Mouse (Mus musculus): ENCODE data around the gene Hist2h2ac.
"Not testable (repeated sequence)": the region's sequence is repeated elsewhere in the genome, so short reads cannot be mapped to it uniquely, and the experiment has no call there.

The Hist2h2ac gene

DNA sequence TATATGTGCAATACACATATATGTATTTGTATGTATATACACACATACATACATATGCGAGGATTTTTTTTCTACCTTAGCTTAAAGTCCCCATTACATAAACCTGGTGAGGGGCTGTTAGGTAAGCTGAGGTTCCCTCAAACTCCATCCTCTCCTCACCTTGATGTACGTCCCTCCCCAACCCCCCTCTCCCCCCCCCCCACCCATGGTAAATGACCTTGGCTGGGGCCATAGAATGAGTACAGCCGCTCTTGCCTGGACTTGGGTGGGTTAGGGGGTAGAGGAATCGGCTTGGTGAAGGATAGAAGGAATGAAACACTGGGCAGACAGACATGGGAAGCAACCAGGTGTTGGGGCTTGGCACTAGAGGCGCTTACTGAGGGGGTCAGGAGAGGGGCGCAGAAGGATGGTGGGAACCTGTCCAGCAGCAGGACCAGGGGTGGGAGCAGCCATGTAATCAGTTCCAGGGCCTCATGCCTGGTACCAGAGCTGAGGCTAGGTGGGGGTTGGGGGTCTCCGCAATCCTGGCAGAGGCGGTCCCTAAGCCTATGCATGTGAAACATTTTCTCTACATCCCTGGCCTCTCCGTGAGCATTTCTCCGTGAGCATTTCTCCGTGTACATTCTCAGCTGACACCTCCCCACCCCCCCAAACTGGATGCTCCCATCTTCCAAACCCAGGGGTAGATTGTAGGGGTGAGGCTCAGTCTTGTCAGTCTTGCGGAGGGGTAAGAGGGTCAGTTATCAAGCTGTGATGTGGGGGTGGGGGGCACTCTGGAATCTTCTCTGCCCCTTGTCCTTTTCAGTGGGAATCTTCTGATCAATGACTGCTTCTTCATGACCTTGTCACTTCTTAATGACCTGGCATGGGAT, 38.9 kb downstream of the Hist2h2ac start:
- no peak for DNase-seq (ENCODE audit: extremely low spot score)

DNA sequence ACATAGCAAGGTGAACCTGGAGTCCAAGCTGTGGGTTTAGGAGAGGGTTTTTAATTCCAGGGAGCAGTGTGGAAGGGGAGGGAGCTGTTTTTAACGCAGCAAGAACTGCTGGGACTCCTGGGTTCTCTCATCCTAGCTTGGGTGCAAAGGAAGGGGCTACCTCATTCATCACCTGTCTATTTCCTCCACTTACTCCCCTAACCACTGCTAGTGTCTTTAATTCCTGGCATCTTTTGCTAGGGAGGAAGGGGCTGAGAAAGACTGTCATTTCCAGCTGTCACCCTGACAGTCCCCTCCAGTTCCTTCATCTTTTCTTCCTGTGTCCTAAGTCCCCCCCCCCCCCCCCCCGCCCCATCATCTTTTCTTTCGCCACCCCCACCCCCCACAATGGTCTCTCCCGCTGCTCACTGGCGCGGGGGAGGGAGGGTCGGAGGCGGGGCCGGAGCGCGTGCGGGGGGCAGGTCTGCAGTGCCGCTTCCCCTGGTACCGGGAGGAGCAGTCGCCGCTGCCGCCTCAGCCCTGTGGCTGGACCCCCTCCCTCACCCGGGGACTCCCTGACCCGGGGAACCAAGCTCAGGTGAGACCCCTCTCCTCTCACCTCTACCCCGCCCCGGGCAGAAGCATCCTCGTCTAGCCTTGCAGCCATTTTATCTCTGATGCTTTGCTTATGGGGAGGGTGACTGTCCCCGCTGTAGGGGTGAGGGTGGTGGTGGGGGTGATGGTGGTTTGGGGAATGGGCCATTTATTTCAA, 39.8 kb downstream of the Hist2h2ac start, which contains the start of gene Sv2a:
TSS of gene Sv2a (plus strand) at position 425 of the 751 bp plus-strand sequence.
- DNase-seq (ENCODE audit: extremely low spot score), result peak; percentile 66

DNA sequence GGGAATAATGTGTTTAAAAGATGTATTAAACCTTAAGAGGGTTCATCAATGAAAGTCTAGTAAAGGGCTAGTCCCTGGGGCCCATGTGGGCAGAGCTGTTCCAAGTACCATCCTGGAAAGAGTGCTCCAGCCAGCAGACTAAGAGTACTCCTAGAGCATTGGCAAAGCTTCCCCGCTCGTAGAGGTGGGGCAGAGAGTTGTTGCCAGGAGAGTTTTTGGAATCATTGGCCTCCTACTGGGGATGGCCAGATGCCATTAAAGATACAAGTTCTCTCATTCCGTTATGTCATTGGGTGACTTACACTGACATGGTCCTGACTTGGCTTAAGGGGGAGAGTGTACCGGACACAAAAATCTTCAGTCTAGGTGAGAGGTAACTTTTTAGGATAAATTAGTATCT, 41.1 kb downstream of the Hist2h2ac start:
- DNase-seq (ENCODE audit: extremely low spot score), result no peak

DNA sequence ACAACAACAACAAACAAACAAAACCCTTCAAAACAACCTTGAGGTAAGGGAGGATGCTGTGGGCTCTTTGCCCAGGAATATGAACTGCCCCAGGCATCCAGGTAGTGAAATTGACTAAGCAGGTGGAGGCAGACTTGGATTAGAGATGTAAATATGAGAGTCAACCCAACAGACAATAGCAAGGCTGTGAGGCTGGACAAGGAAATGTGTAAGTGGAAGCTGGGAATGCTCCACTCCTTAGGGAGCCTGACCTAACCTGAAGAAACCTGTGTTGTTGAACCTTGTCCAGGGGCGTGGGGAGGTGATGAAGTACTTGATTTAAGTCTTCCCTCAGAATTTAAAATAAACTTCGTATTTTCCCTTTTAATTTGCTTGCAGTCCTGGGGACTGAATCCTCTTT, 41.8 kb downstream of the Hist2h2ac start:
- no peak for DNase-seq (ENCODE audit: extremely low spot score)

DNA sequence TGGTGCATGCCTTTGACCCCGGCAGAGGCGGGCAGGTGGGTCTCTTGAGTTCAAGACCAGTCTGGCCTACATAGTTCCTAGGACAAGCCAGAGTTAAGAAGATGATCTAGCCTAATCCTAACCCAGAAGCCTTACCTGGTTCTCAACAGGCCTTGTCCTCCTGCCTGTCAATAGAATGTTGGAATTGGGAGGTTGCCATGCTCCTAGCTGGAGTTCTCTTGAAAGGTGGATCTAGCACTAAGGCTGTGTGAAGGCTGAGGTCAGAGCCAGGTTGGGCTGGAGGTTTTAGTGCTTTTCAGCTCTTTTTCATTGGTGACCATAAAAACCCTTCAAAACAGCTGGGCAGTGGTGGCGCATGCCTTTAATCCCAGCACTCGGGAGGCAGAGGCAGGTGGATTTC, 42.3 kb downstream of the Hist2h2ac start:
- no peak for DNase-seq (ENCODE audit: extremely low spot score)

DNA sequence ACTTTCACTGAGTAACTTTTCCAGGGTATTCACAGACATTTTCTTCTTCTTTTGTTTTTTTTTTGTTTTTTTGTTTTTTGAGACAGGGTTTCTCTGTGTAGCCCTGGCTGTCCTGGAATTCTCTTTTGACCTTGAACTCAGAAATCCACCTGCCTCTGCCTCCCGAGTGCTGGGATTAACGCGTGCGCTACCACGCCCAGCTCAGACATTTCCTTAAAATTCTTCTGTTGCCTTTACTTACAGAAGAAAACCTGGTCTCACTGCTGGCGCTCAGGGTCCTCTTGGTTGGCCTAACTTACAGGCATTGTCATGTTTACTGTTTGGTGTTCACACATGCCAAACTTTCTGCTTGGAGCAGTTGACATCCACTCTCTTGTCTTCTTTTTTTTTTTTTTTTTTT, 45.4 kb downstream of the Hist2h2ac start:
- DNase-seq (ENCODE audit: extremely low spot score), result no peak

DNA sequence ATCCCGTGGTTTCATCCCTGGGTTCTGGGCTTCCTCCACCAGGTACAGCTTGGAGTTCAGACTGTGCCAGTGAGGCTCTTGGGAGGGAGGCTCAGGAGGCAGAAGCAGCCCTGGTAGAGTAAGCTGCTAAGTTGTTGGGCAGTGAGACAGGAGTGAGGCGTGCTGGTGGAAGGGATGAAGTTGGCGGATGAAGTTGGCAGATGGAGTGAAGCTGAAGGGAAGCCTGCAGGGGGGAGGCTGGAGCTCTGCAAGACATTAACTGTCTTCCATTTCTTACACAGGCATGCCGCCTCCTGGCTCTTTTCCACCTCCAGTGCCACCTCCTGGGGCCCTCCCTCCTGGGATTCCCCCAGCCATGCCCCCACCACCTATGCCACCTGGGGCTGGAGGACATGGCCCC, 46.6 kb downstream of the Hist2h2ac start:
- DNase-seq (ENCODE audit: extremely low spot score), result not testable (repeated sequence)

DNA sequence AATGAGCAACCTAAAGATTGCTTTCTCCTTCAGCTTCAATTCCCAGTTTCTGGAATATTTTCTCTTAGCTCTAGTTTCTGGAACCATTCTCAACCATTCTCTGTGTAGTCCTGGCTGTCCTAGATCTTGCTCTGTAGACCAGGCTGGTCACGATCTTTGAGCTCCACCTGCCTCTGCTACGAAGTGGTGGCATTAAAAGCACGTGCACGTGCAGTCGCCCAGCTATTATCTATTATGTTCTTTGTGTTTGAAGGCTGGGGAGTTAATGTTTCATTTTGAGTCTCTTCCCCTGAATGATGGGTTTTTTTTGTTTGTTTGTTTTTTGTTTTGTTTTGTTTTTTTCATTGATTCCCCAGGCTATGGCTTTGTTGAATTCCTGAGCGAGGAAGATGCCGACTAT, 47.5 kb downstream of the Hist2h2ac start:
- no peak for DNase-seq (ENCODE audit: extremely low spot score)

DNA sequence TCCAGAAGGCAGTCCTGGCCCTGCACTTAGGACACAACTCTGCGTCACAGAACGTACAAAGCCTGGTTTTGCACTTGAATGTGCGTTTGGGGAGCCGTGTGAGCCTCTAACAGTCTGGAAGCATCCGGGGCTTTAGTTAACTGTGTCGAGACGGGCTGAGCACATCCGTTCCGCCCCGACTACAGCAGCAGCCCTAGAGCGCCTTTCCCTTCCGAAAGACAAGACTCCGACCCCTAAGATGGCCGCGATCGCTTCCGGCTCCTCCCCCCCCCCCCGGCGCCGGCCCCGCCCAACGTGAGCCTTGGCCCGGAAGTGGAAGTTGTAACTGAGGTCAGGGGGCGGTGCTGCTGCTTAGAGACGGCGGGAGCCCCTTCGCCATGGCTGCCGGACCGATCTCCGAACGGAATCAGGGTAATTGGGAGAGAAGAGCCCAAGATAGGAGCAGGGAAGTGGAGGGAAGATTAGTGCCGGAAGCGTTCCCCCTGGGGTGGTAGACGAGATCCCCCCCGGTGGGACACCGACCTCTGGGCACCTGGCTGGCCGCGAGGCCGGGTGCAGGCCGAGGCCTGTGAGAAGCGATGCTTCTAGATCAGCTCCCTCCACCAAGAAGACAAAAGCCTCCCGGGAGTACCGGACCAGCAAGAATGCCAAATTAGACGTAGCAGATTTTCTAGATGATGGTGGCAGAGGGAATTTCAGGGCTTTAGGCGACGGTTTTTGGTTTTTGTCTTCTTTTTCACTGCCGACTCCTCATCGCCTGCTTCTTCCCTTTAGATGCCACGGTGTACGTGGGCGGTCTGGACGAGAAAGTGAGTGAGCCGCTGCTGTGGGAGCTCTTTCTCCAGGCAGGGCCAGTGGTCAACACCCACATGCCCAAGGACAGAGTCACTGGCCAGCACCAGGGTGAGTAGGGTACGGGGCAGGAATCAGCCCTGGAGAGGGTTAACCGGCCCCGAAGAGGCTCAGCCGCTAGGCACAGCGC, 48.2 kb downstream of the Hist2h2ac start, which contains the start of gene Sf3b4:
TSS of gene Sf3b4 (plus strand) at position 136 of the 982 bp plus-strand sequence.
- DNase-seq (ENCODE audit: extremely low spot score), result peak; percentile 97

DNA sequence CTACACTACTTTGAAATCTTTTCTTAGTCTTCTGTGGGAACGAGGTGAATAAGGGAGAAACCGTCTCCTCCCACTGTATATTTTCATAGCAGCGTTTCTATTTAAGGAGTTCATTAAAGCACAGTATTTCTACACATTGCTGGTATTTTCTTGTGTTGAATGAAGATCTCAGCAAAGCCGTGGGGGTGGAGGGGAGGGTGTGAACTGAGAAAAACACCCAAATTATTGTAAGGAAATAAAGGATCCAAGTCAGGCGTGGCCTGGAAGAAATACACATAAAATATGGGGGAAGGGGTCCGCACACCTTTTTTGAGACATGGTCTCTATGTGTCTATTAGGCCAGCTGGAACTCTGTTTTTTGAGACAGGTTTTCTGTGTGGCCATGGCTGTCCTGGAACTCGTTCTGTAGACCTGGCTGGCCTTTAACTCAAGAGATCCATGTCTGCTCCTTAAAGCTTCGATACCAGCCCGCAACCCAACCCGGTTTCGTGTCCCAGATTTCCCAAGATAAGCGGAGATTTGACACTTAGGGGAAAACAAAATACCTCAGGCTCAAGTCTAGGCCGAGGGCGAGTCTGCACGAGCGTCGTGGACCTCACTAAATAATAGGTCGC, 49.0 kb downstream of the Hist2h2ac start:
- DNase-seq (ENCODE audit: extremely low spot score), result no peak

DNA sequence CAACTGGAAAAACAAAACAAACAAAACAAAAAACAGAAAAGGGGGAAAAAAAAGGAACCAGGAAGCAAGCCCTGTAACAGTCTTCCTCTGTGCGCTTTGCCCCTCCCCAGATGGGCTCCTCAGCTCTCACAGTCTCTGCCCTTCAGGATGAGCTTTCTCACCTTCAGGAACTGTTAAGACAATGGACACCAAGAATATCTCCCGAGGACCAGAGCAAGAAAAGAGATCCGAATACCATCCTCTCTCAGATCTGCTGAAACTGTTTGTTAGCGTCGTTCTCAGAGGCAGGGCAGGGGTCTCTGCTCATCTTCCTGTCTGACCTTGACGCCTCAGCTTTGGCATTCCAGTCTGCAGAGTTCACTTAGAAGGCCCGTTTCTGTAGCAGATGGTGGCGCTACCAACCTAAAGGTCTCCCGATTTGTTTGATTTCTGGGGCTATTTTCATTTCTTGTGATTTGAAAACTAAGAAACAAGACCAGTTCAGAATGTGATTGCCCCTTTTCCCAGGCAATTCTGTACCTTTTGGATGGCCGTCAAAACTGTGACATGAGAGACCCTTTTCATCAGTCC, 49.6 kb downstream of the Hist2h2ac start:
- DNase-seq (ENCODE audit: extremely low spot score), result no peak
